Mouse (Mus musculus): ENCODE measurements around the gene Adamts15.

GRCm38 (mm10) chr9:30897169-30897568 lies 25.1 kb downstream of the Adamts15 start:
- TF ChIP-seq CTCF (conservative IDR thresholded peaks at IDR 0.05; ENCODE audit: insufficient read depth, insufficient read length, low read depth, low read length) = no peak
- no peak for TF ChIP-seq POLR2A (IDR thresholded peaks at IDR 0.05; ENCODE audit: low read depth, low read length)

Data from kidney, adult 2 months (tissue).